Mouse (Mus musculus) 3T3-L1 (cell line): ENCODE measurements at regions not wholly inside any gene's neighbourhood (a gene's known extent, or its start where the extent isn't known, plus 50 kb on each side); places are given as distances from the start of the nearest gene placed in this dataset.

ENCODE experiments used
- DNase-seq: peaks from one replicate; pipeline ENCODE4 v3.0.0-alpha.2; 2015; ENCODE audit warnings: low read depth, low spot score

DNA sequence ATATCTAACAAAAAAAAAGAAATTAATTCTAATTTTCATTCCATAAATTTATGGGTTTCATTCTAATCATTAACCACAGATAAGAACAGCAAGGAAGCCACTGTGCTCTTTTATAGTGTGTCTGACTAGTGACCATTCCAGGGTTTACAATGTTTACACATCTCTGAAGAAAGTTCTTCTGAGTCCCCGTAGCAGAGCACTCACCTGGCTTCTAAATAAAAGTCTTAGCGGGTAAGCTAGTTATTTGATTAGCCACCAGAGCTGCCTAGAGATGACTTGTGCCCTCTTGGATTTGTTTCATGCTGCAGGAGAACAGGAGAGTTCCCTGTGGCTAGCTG, 206.7 kb upstream of the Ank start:
- DNase-seq, result no peak

DNA sequence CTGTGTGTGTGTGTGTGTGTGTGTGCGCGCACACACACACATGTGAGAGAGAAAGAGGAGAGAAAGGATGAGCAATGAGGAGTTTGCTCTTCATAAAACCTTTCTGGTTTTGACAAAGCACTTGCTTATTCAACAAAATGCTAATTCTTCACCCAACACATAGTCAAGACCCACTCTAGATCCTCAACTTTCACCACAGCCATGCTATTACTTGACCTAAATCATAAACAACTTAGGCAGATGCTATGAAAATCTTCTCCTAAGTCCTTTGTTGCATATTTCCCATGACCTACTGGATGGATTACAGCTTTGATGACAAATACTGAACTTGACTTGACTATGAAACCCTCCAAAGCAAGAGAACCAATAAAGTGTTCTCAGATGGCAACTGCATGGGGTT, 196.3 kb upstream of the Ank start:
- DNase-seq, result no peak

DNA sequence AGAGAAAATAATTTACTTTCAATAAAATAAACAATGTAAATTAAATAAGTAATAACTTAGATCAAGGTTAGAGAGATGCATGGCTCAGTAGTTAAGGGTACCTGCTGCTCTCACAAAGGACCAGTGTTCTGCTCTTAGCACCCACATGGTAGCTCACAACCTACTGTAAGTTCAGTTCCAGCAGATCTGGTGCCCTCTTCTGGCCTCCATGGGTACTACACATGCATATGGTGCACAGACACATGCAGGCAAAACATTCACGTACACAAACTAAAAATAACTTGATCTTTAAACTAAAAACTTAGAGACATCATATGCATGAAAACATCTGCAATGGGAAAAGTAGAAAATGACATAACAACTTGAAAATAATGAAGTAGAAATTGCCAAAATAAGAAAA, 184.2 kb upstream of the Ank start:
- peak; percentile 8 for DNase-seq

DNA sequence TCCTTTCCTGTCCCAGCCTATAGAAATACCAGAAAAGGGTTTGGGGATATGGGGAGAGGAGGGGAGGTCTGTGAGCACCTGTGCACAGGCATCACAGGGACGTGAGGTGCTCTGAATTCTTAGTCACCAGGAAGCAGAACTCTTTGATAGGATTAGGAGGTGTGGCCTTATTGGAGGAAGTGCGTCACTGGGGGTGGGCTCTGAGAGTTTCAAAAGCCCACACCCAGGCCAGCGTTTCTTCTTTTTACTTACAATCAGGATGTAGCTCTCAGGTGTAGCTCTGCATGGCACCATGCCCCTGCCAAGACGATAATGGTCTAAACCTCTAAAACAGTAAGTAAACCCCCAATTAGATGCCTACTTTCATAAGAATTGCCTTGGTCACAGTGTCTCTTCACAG, 162.6 kb upstream of the Ank start:
- DNase-seq, result no peak

DNA sequence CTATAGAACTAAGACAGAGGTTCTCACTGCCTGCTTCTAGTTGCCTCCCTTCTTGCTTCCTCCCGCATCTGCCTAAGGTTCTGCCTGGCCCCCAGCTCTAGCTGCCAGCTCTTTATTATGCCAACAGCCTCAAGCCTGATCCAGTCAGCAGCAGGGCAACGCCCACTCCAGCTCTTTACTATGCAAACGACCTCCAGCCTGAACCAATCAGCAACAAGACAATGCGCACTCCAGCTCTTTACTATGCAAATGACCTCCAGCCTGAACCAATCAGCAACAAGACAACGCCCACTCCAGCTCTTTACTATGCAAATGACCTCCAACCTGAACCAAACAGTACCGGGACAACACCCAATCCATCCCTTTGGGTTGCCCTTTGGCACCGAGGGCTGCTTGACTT, 162.2 kb upstream of the Ank start:
- no peak for DNase-seq

DNA sequence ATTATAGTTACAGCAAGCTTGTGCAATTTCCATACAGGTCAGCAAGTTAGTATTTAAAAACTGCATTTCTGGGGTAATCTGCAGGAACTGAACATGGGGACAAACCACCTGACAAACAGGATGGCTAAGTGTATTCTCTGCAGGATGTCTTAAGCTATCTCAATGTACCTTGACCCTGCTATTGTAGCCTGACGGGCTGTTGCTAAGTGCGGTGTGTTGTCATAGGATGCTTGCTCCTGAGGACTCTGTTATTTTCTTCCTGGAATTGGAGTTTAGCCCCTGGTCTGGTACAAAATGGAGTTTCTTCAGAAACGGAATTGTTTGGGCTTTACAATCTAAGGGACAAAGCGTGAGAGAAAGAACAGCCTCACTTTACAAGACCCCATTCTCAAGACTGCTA, 161.4 kb upstream of the Ank start:
- no peak for DNase-seq

DNA sequence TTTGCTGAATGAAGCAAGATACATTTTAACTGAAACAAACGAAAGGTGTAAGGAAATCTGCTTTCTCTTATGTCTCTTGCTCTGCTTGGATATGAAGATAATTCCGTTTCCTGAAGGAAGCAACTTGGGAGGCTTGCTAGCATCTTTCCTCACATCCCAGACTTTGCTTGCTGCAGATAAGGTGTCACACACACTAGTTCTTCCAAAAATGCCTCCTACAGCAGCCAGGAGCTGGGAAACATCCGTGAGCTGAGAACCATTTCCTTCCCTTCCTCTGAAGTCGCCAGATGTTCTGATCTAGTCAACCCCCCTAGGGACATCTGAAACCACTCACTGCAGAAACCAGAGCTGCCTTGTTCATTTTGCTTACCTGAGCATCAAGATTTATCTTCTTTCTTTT, 157.8 kb upstream of the Ank start:
- no peak for DNase-seq

DNA sequence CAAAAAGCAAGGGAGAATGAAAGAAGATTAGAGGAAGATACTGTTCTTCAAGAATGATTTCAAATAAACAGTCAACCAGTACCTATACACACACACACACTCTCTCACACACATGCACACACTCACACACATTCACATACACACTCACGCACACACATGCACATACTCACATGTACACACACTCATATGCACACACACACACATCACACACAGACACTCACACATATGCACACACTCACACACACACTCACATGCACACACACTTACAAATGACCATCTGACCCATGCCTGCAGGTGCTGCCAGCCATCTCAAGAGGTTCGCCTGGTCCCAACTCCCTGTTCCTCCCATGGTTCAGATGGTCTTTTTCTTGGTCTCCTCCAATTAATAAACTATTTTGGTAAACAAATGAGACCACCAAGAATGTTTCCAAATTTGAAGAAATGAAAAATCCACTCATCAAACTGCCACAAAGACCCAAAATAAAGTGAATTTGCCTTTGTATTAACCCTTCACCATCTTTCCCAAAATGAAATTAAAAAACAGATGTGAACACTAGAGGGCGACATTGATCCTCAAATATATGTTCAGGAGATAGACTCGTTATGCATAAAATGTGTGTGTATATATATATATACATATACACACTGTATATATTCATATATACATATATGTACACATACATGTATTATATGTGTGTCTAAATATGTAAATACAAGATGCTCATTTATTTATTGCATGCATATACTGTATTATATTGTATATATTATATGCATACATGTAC, 150.3 kb upstream of the Ank start:
- DNase-seq, result peak; percentile 76

DNA sequence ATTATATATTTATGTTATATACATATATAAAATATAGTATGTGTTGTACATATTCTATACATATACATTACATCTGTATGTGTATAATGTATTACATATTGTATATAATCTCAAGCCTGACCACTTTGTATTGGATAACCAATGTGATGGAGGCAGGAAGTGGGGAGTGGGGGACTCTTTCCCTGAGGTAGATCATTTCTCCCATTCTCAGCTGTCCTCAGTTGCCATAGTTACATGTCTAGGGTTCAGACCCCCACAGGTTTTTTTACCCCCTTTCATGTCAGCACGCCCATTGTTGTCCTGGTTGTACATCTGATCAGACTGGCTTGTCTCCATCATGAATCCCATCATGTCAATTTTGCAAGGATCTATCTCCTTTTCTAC, 149.7 kb upstream of the Ank start:
- no peak for DNase-seq

DNA sequence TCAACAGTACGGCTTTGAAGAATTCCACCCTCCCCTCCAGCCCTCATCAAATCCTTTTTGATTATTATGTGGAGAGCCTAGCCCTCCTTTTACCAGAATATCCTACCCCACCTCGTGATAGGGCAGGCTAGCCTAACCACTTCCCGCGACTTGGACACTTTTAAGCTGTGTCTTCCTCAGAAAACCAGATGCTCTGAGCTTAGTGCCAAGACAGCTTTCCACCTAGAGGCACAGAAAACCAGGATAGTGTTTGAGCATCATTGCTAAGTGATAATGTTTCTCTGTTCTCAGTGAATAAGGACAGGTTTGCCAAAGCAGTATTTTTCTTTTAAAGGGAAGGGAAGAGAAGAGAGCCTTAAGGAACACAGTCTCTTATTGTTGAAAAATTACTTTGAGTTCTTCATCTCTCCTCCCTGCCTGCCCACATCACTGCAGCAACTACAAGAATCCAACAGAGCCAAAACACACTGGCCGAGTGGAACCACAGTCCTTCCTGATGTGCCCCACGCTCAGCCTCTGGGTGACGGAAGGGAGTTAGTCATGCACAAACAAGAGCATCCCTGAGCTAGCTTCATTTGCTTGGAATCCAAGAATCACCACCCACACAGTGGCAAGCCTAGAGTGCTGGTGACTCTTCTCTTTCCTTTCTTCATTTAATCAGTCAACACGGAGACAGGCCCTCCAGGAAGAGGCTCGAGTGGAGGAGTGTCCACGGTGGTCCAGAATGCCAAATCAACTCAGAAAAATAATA, 144.4 kb upstream of the Ank start:
- DNase-seq, result peak; percentile 80

DNA sequence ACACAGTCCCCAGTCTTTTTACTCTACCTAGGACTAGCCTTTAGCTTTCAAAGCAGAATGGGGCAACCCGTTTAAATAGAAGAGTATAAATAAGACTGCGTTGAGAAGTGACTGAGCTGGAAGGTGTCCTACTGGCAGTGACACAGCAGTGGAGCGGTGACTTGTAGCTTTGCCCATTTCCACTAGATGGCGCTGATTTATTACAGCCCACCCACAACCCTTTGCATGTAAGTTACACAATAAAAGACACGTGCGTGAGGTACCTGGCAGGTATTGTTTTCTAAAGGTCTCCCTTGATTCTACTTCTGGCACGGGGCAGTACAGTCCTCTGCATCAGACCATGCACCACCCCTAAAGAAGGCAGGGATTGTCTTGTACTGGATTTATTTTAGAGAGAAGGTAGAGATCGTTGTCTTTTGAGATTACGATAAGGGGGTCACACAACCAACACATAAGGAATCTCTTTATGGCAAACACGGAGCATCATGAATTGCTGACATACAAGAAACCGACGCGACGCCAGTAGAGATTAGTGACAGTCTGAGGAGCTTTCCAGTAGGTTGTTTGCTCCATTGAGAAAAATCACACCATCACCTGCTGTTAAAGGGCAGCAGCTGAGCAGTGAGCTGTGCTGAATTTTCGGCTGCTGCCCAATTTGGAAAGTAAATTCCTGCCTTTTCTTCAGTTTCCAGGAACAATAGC, 140.5 kb upstream of the Ank start:
- peak; percentile 81 for DNase-seq

DNA sequence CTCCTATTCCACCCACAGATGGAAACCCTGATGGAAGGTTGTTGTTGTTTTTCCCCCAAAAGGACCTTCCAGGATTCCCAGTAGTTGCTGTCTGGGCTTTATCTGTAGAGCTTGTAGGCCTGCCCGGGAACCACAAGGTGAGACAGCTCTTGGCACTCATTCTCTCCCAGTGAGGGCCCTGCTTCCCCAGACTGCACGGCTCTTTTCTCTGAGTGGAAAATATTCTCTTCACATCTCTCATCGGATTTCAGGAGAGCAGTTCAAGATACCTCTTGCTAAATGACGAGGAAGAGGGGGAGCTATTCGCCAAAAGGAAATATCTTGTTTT, 140.0 kb upstream of the Ank start:
- peak; percentile 28 for DNase-seq

DNA sequence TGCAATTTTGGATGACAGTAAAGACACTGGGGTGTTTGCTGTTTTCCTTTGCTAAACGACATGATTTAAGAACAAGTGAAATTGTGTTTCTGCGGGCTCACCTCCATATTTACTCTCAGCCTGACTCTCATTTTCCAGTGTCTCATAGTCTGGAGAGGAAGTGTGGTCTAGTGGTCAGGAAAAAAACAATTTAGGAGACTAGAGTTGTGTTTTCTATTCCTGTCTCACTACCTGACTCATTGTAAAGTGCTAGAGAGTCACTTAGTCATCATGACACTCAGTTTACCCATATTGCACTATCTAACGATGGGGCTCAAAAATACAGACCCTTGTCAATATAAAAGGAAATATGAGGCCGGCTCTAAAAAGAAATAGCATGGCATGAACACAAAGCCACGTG, 138.7 kb upstream of the Ank start:
- no peak for DNase-seq

DNA sequence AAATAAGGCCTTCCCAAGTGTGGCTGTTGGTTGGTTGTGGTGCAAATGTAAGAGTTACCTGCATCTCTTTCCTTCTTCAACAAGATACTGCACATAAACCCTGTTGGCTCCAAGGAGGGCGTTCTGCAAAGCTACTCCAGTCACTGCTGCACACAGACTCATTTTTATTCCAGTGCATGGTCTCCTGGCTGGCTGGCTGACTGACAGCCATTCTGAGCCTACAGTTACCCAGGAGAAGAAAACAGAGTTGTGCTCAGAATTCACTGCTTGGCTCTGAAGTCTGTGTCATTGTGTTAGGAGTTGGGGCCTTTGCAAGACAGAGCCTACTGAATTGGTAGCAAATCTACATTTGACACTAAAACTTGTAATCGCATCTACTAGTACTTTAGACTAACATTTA, 138.0 kb upstream of the Ank start:
- DNase-seq, result no peak

DNA sequence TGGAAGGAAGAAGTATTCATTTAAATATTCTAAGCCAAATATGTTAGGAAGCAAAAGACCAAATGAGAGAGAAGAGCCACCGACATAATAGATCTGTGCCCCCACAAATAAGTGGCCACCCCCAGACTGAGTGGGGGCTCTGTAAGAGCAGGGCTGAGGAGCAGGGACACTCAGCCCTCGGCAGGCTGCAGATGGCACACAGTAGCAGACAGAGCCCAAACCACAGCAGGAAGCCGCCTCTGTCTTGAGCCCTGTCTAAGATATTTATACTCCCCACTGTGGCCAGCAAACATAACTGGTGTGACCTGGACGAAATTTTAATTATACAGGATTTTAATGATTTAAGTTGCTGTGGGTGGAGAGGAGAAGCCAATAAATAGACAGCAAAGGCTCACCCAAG, 126.4 kb upstream of the Ank start:
- no peak for DNase-seq

DNA sequence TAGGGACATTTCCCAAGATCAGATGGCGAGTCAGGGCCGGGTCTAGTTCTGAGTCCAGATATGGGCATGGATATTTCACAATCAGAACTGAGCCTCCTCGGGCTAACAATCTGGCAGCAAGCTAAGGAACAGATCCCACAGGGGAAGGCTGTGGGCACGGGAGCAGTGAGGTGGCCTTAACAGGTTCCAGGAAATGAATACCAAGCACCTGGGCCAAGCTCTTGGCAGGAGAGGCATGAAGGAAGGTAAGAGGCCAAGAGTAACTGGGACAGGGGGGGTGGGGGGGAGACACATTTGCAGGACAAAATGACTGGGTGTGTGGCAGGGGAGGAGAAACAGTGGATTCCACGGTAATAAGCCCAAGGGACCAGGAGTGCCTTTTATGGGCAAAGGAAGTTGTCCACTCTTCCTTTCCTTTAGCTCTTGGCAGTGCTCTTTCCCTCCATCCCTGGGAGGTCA, 124.9 kb upstream of the Ank start:
- peak; percentile 61 for DNase-seq

DNA sequence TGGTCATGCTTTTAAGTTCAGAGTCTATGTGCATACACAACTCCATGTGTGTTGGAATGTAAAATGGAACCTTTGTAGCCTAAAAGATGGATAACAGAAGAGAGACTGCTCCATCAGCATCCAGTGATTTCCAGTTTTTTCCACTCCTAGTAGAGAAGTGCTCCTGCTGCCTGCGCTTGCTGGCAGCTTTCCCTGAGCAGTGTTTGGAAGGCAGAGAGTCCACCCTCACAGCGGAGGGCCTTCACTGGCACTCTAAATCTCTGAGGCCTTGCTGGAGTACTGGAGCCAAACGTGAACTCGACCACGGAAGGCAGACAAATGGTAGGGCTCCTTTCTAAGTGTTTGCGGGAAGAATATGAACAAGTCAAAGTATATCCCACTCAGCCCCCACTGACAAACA, 108.0 kb upstream of the Ank start:
- DNase-seq, result no peak

DNA sequence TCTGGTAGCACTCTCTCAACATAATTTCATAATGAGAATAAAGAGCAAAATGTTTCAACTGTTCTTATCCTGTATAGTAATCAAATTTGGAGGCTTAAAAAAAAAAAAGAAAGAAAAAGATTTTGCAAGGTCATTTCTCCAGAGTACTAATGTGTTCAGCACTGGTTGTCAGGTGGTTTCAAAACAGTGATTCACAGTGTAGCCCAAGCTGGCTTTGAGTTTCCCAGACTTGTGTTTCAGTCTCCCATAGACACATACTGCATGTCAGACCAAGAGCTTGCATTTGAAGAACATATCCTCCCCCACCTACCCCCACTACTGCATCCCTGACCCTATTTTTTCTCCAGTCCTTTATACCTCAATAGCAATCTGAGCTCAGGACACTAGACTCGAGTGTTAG, 107.2 kb upstream of the Ank start:
- no peak for DNase-seq

DNA sequence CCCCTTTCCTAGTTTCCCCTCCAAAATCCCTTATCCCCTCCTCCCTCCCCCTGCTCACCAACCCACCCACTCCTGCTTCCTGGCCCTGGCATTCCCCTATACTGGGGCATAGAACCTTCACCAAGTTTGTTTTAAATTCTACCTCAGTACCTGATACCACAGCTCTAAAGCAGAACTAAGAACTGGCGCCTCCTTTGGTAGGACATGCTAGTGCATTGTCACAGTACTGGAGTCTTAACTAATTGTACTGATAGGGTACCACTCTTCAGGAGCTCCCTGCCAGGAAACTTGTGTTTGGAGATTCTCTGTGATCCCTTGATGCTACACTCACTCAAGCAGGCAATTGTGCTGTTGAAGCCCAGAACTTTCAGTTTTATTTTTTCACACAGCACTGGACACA, 92.0 kb upstream of the Ank start:
- DNase-seq, result no peak

DNA sequence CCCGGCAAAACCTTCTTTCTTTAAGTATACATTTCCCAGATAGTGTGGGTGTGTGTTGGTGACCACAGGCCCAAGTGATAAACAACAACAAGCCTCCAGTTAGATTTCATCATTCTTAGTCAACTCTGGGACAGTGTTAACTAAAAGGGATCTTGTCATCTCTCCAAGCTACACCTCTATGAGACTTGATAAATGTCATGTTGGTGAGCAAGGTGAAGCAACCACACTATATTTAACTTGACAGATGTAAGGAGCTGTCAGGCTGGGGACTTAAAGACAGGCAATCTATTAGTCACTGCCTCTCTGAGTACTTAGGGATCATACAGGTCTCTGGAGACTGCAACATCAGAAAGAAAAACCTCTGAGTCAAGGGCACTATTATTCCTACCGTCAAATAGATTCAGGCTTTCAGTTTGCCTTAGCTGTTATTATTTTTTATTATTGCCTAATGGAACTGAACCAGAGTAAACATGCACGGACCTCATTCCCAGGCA, 87.8 kb upstream of the Ank start:
- DNase-seq, result peak; percentile 74

DNA sequence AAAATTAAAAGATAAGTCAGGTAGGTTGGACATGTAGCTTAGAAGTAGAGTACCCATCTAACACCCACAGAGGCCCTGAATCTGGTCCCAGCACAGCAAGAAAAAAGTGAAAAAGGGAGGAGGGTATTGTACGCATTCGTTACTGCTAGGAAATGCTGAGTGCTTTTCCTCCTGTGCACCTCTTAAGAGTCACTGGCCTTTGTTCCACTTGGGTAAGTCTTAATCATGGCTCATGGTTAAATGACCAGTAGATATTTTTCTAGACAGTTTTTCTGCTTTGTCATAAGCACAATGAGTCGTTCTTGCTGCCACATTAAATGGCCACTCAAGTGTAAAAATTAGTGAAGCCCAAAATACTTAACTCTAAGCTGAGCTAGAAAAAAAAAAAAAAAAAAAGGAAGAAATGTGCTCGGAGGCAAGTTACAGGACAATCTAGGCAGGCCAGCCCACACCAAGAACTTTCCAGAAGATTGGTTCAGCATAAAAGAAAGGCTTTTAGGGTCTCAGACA, 86.0 kb upstream of the Ank start:
- DNase-seq, result peak; percentile 20

DNA sequence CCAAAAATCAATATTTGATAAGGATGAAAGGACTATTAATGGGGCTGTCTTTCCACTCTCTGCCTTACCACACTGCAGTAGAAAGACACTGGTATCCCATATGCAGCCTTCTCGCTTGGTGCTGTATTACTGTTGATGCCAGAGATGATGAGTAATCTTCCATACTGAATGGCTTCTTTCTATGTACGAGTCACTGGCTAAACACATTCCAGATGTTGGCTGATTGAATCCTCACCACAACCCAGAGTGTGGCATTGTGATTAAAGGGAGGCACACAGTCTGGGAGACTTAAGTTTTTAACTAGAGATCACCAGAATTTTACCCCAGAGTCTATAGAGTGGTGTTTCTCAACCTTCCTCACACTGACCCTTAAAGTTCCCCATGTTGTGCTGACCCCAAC, 84.9 kb upstream of the Ank start:
- DNase-seq, result peak; percentile 97

DNA sequence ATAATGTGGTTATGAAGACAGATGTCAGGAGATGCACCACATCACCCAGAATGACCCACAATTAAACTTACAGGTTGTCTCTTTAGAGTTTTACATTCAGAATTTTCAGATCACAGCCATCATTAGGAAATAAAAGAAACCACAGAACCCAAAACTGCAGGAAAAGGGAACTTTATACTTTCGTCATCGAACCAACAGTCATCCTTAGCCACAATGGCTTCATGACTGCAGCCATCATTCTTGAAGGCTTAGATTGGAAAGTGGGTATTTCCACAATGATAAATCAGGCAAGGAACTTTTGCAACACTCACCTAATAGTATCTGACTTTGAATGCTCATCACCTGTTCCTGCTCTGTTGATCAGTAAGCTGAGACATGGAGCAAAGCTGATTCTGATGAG, 75.9 kb upstream of the Ank start:
- no peak for DNase-seq
